Mouse (Mus musculus): ENCODE measurements around the gene Gm21915.

DNA sequence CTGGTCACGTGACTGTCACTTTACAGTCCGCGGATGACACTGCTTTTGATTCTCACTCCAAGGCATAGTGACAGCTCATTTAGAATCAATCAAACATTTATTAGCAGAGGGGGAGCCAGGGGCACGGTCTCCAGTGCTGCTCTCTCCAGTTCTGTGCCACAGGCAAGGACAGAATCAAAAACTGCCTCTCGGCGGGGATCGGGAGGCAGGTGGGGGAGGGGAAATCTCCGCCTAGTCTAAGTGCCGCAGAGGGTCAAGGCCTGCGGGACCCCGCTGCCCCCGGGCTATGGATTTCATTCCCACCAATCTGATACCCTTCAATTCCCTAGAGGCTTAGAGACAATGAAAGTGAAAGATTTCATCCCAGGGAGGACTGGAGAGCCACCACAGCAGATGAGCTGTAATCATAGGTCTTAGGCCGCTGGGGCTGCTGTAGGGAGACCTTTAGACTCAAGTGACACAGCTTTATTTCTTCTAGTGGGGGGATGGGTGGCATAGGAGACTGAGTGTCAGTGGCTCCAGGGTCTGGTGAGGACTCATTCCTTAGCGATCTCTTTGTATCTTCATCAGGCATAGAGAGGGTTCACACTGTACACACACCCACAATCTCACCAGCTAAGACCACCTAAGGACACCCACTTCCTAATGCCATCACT, 31.9 kb upstream of the Gm21915 start:
- no peak for TF ChIP-seq POLR2A (IDR thresholded peaks at IDR 0.05; ENCODE audit: low read depth, low read length)
- TF ChIP-seq CTCF (IDR thresholded peaks at IDR 0.05; ENCODE audit: extremely low read depth, insufficient read depth, insufficient read length, insufficient replicate concordance) = no peak
